Mouse (Mus musculus) heart, postnatal 4 days (tissue): Measurements from ENCODE around the gene Polh. TPM values are rescaled to one million over a fixed set of nuclear protein-coding genes. Genes with fewer than 3 reads are reported as not detected.
A peak's percentile ranks its signal among the peaks of the same experiment; 100 is the strongest.

ENCODE experiments used
- DNase-seq: peaks from one replicate; pipeline ENCODE4 v3.0.0; 2021
- microRNA-seq, 2 experiments: library from miRNA; unstranded; fragments of <30 nt; microRNA quantifications; one replicate each; pipeline ENCODE4 v1.2.0; 2021 to 2022
- total RNA-seq, 2 experiments: library from RNA; stranded (reverse); gene quantifications; 2 replicates each; pipeline ENCODE4 v1.2.3; 2021

The Polh gene
- total RNA-seq, 2 experiments from 2014 or later: 20.3 to 21.7 TPM

- peak; percentile 69 for DNase-seq
Observed at GRCm38 (mm10) chr17:46129741-46130498, 72.5 kb downstream of the Polh start.

DNA sequence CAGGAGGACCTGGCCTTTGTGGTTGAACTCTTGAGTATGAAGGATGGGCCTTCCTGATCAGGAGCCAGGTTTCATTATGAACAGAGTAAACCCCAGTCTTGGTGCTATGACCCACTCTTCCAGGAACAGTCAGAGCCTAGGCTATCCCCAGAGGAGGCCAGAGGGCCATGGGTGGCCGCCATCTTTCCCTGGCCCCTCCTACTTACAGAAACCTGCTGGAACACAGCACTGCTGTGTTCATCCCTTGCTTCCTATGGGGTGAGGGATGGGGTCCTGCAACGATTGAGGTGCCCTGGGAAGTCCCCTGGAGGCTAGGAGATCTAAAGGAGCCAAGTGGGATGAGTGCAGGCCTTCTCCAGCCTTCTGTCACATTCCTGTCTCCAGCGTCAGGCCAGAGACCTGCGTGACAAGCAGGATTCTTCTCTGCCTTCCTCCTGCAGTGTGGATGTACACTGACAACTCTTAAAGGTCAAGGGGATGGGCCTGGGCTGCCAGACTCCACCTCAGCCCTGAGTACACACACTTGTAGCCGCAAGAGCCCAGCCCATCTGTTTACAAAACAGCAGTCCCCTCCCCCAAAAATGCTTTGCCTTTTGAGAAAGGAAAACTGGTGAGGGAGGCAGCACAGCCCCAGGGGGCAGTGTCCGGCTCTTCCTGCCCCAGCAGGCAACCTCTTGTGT is 74.5 kb downstream of the Polh start:
- no peak for DNase-seq

DNA sequence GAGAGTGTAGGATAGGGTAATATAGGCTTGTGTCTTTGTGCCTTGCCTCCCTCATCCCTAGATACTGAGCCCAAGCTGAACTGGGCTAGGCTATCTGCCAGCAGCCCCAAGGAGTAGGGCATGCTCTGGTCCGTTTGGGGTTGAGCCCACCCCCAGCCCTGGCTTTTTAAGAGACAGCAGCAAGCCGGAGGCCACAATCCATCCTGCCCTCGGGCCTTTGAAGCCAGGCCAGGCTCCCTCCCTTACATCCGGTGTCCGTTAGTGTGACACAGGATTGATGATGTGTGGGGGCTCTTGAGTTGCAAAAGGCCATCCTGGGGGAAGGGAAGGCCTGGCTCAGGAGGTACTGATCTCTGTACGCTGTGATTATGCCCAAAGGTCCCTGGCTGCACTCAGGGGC is 75.8 kb downstream of the Polh start:
- no peak for DNase-seq

- peak; percentile 46 for DNase-seq
Observed at GRCm38 (mm10) chr17:46123953-46124700, 78.3 kb downstream of the Polh start.

DNA sequence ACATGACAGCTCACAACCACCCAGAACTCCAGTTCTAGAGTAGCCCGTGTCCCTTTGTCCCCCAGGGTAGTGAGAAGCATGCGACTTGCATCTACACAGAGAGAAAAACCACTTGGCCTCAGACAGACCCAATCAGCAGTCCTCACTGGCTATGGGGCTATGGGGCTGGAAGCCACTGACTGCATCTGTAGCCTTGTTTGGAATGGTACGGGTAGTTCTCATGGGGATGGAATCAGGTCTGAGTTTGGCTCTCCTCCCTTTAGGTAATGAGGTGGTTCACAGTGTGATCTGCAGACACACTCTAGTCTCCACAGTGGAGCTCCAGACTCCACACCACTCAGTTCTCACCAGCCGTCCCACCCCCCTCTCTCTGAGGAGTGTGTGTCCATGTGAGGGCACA is 79.2 kb downstream of the Polh start:
- DNase-seq: no peak

DNA sequence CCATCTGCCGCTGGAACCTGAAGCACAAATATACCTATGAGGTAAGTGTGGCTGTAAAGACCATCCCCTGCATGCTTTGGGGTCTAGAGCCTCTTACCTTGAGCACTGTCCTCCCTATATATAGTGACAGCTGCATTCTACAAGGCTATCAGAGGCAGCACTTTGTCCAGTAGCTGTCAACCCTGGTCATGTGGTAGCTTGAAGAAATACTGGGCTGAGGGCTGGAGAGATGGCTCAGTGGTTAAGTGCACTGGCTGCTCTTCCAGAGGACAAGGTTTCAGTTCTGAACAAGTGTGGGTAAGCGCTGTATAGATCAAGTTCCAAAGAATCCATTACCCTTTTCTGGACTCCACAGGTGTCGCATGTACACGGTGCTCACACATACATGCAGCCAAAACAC is 79.7 kb downstream of the Polh start:
- no peak for DNase-seq

Small RNA genes lying within 50 kb of the gene (microRNA-seq; reads per million reads assigned to microRNA genes)
- 0 to 0.35 reads per million in 2 experiments for gene Mir693

Other genes with a start within 250 kb of the Polh start
- 100 to 1,000 TPM; 192 to 209 TPM for gene Vegfa, start 170.3 kb downstream of the Polh start, total RNA-seq
- gene Mrps18a, start 91.7 kb downstream of the Polh start, total RNA-seq: 100 to 1,000 TPM; 106 to 110 TPM
- gene Rsph9, start 58.4 kb downstream of the Polh start, total RNA-seq: 1 to 10 TPM; 1.5 to 2.8 TPM
- gene Mad2l1bp, start 49.1 kb downstream of the Polh start, total RNA-seq: 10 to 100 TPM; 16.2 to 17.5 TPM
- 10 to 100 TPM; 78.1 to 84.9 TPM for gene Gtpbp2, start 41.6 kb downstream of the Polh start, total RNA-seq
- gene Xpo5, start 137 bp upstream of the Polh start, total RNA-seq: 10 to 100 TPM; 26.9 to 28.7 TPM
- 10 to 100 TPM; 26.2 to 30.5 TPM for gene Polr1c, start 45.4 kb upstream of the Polh start, total RNA-seq
- gene Yipf3, start 45.4 kb upstream of the Polh start, total RNA-seq: 10 to 100 TPM; 64.6 TPM
- gene Lrrc73, start 50.9 kb upstream of the Polh start, total RNA-seq: under 1 TPM; 0.81 to 0.90 TPM
- 10 to 100 TPM; 55.0 to 59.0 TPM for gene Tjap1, start 80.4 kb upstream of the Polh start, total RNA-seq
- 1 to 10 TPM in 1 of 2 experiments, under 1 TPM in 1; 0.95 to 1.1 TPM for gene Dlk2, start 94.8 kb upstream of the Polh start, total RNA-seq
- 1 to 10 TPM; 5.1 to 5.8 TPM for gene Abcc10, start 125.7 kb upstream of the Polh start, total RNA-seq
- 10 to 100 TPM; 24.2 to 25.8 TPM for gene Zfp318, start 181.1 kb upstream of the Polh start, total RNA-seq
- under 1 TPM; 0.36 to 0.52 TPM for gene Crip3, start 226.3 kb upstream of the Polh start, total RNA-seq
- not detected for gene Slc22a7, start 235.8 kb upstream of the Polh start, total RNA-seq